Mouse (Mus musculus): Measurements from ENCODE around the gene 1810010H24Rik. TPM values are rescaled to one million over a fixed set of nuclear protein-coding genes. Genes with fewer than 3 reads are reported as not detected.

1810010H24Rik gene
- polyA plus RNA-seq, 1 experiment, result not detected

DNA sequence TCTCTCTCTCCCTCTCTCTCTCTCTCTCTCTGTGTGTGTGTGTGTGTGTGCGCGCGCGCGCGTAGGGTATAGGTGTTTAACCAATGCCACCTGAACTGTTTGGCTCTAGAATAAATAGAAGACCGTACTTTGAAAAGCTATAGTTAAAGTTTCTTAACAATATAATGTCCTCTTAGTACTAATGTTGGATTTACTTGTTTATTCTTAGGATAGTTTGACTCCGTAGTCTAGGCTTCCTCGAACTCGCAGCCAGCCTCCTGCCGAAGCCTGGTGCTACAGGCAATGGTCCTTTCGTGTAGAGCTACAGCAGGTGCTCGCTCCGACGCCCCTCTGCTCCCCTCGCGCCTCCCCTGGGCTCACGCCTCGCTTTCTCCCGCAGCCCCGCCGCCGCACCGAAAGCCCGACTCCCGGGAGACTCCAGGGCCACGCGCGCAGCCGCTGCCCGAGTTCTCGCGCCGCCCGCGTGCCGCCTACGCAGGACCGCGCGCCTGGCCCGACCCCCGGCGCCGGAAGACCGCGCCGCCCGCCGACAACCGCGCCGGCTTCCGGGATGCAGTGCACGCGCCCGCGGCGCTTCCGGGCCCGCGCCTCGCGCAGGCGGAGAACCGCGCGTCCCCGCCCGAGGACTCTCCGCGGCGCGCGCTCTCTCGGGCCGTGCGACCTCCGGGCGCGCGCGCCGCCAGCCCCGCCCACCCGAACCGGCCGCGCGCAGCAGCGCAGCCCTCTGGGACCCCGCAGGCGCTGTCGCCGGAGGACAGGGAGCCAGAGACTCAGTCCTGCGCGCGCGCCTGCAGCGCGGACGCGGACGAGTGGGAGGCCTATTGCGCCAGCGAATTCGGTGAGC lies 2.2 kb downstream of the 1810010H24Rik start:
- no peaks in the 10 kb centered on the region; the same call in 1 of the 2 replicates for H3K4me1 ChIP-seq (ENCODE audit: control insufficient read depth, insufficient read depth, low read length)
- peak overlapping the region; percentile 80 for H3K27ac ChIP-seq (ENCODE audit: control insufficient read depth, insufficient read depth, low read depth, low read length, poor library complexity)
- TF ChIP-seq POLR2A (IDR thresholded peaks at IDR 0.05; ENCODE audit: borderline replicate concordance, control insufficient read depth, low read depth, low read length) (no peak), CTCF (IDR thresholded peaks at IDR 0.05; ENCODE audit: control insufficient read depth, insufficient read depth, low read length) (no peak)
- 1% methylated on average over 107 of the region's 107 CpGs for WGBS
- H3K4me3 ChIP-seq (replicated peaks; ENCODE audit: control insufficient read depth, low read depth, low read length), result peak overlapping the region; percentile 83

GRCm38 (mm10) chr11:107028275-107028618 lies 2.8 kb downstream of the 1810010H24Rik start:
- TF ChIP-seq CTCF (IDR thresholded peaks at IDR 0.05; ENCODE audit: control insufficient read depth, insufficient read depth, low read length) (no peak), POLR2A (IDR thresholded peaks at IDR 0.05; ENCODE audit: borderline replicate concordance, control insufficient read depth, low read depth, low read length) (no peak)
- peak overlapping the region; percentile 71 for H3K4me3 ChIP-seq (replicated peaks; ENCODE audit: control insufficient read depth, low read depth, low read length)
- H3K27ac ChIP-seq (ENCODE audit: control insufficient read depth, insufficient read depth, low read depth, low read length, poor library complexity), result peak overlapping the region; percentile 53; the same call in 1 of the 2 replicates
- H3K4me1 ChIP-seq (ENCODE audit: control insufficient read depth, insufficient read depth, low read length), result no peaks in the 10 kb centered on the region; the same call in 1 of the 2 replicates
- 4% methylated on average over 29 of the region's 29 CpGs for WGBS

DNA sequence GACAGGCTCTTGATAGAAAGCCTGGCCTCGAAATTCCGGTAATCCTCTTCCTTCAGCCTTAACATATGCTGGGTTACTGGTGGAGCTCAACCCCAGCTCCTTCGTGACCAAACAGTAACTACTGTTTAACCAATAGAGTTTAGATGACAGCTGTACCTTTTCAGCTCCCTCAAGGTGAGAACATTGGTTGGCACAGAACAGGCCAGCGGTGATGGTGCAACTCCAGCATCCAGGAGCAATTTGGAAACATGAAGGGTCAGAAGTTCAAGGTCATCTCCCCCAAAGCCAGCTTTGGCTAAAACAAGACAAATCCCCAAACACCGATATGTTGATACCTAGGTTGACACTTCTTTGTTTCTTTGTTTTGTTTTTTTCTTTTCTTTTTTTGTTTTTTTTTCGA lies 3.3 kb downstream of the 1810010H24Rik start:
- Histone ChIP-seq H3K27ac (ENCODE audit: control insufficient read depth, insufficient read depth, low read depth, low read length, poor library complexity) (no peak overlapping the region), H3K4me1 (ENCODE audit: control insufficient read depth, insufficient read depth, low read length) (no peaks in the 10 kb centered on the region; the same call in 1 of the 2 replicates), H3K4me3 (replicated peaks; ENCODE audit: control insufficient read depth, low read depth, low read length) (no peak overlapping the region)
- 70% methylated on average over 6 of the region's 6 CpGs for WGBS
- TF ChIP-seq POLR2A (IDR thresholded peaks at IDR 0.05; ENCODE audit: borderline replicate concordance, control insufficient read depth, low read depth, low read length) (no peak), CTCF (IDR thresholded peaks at IDR 0.05; ENCODE audit: control insufficient read depth, insufficient read depth, low read length) (no peak)

GRCm38 (mm10) chr11:107029536-107029935 lies 4.1 kb downstream of the 1810010H24Rik start:
- TF ChIP-seq CTCF (IDR thresholded peaks at IDR 0.05; ENCODE audit: control insufficient read depth, insufficient read depth, low read length) (no peak), POLR2A (IDR thresholded peaks at IDR 0.05; ENCODE audit: borderline replicate concordance, control insufficient read depth, low read depth, low read length) (no peak)
- H3K27ac ChIP-seq (ENCODE audit: control insufficient read depth, insufficient read depth, low read depth, low read length, poor library complexity), result no peak overlapping the region
- no peak overlapping the region for H3K4me3 ChIP-seq (replicated peaks; ENCODE audit: control insufficient read depth, low read depth, low read length)
- no peaks in the 10 kb centered on the region; the same call in 1 of the 2 replicates for H3K4me1 ChIP-seq (ENCODE audit: control insufficient read depth, insufficient read depth, low read length)
- WGBS, result 49% methylated on average over 19 of the region's 19 CpGs

- WGBS, result 68% methylated on average over 7 of the region's 7 CpGs
- no peak overlapping the region for H3K27ac ChIP-seq (ENCODE audit: control insufficient read depth, insufficient read depth, low read depth, low read length, poor library complexity)
- TF ChIP-seq CTCF (IDR thresholded peaks at IDR 0.05; ENCODE audit: control insufficient read depth, insufficient read depth, low read length), result no peak
- TF ChIP-seq POLR2A (IDR thresholded peaks at IDR 0.05; ENCODE audit: borderline replicate concordance, control insufficient read depth, low read depth, low read length), result no peak
- H3K4me1 ChIP-seq (ENCODE audit: control insufficient read depth, insufficient read depth, low read length), result no peaks in the 10 kb centered on the region; the same call in 1 of the 2 replicates
- no peak overlapping the region for H3K4me3 ChIP-seq (replicated peaks; ENCODE audit: control insufficient read depth, low read depth, low read length)
Observed at GRCm38 (mm10) chr11:107031635-107032034, 6.2 kb downstream of the 1810010H24Rik start.

DNA sequence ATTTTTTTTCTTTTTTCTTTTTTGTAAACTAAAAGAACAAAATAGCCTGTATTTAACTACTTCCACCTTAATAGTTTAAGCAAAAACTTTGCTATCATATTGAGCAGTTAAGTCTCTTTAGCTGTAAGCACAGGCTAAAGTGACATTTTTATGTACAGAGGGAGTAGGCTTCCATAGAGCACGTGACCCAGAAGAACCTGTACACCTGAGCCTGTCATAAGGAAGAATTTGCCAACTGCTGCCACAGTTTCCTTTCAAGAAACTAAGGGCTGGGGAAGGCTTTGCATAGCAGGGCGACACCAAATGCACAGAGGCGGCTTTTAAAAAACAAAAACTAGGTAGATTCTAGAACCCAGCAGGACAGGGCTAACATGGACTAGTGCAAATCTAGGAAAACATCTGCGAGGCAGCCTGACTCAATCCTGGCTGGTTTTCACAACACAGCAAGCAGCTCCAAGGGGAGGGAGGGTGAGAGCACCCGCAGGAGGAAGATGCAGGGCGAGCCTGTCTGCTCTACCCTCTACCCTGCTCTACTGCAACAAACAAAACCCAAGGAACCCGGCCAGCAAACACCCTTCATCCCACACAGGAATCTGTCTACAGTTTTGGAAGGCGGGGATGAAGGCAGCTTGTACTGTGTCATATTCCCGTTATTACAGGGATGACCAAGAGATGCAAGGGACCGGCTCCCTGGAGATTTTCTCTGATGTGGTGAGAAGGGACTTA lies 8.8 kb downstream of the 1810010H24Rik start:
- no peak overlapping the region for H3K4me3 ChIP-seq (replicated peaks; ENCODE audit: control insufficient read depth, low read depth, low read length)
- WGBS, result 87% methylated on average over 10 of the region's 10 CpGs
- no peaks in the 10 kb centered on the region for H3K4me1 ChIP-seq (ENCODE audit: control insufficient read depth, insufficient read depth, low read length)
- no peak for TF ChIP-seq CTCF (IDR thresholded peaks at IDR 0.05; ENCODE audit: control insufficient read depth, insufficient read depth, low read length)
- no peak for TF ChIP-seq POLR2A (IDR thresholded peaks at IDR 0.05; ENCODE audit: borderline replicate concordance, control insufficient read depth, low read depth, low read length)
- no peak overlapping the region for H3K27ac ChIP-seq (ENCODE audit: control insufficient read depth, insufficient read depth, low read depth, low read length, poor library complexity)

GRCm38 (mm10) chr11:107039417-107039816 lies 13.9 kb downstream of the 1810010H24Rik start:
- no peak overlapping the region for H3K4me3 ChIP-seq (replicated peaks; ENCODE audit: control insufficient read depth, low read depth, low read length)
- WGBS, result 96% methylated on average over 5 of the region's 5 CpGs
- no peaks in the 10 kb centered on the region for H3K4me1 ChIP-seq (ENCODE audit: control insufficient read depth, insufficient read depth, low read length)
- H3K27ac ChIP-seq (ENCODE audit: control insufficient read depth, insufficient read depth, low read depth, low read length, poor library complexity), result no peak overlapping the region
- TF ChIP-seq CTCF (IDR thresholded peaks at IDR 0.05; ENCODE audit: control insufficient read depth, insufficient read depth, low read length), result no peak
- TF ChIP-seq POLR2A (IDR thresholded peaks at IDR 0.05; ENCODE audit: borderline replicate concordance, control insufficient read depth, low read depth, low read length), result no peak

GRCm38 (mm10) chr11:107041396-107041795 lies 15.9 kb downstream of the 1810010H24Rik start:
- H3K4me1 ChIP-seq (ENCODE audit: control insufficient read depth, insufficient read depth, low read length), result no peaks in the 10 kb centered on the region
- H3K4me3 ChIP-seq (replicated peaks; ENCODE audit: control insufficient read depth, low read depth, low read length), result no peak overlapping the region
- TF ChIP-seq POLR2A (IDR thresholded peaks at IDR 0.05; ENCODE audit: borderline replicate concordance, control insufficient read depth, low read depth, low read length) (no peak), CTCF (IDR thresholded peaks at IDR 0.05; ENCODE audit: control insufficient read depth, insufficient read depth, low read length) (no peak)
- 84% methylated on average over 3 of the region's 3 CpGs for WGBS
- no peak overlapping the region for H3K27ac ChIP-seq (ENCODE audit: control insufficient read depth, insufficient read depth, low read depth, low read length, poor library complexity)

Measured in bone marrow, adult 2 months (tissue).